ENCODE assay signal across 9 mouse cellular contexts in genomic region chr17:87948965-87949584, GRCm38 (mm10). TPM values are rescaled to one million over a fixed set of nuclear protein-coding genes. Genes with fewer than 3 reads are reported as not detected.
A peak's percentile ranks its signal among the peaks of the same experiment; 100 is the strongest.
DNase-seq lines count a peak whose midpoint lies in the region; ATAC-seq lines count a peak whose summit lies in the region.
"Had no signal": no experiment of that assay in that cellular context is flagged by ENCODE, and none has a peak within 500 bp of the region (broad histone marks: within the 10 kb centered on the region; RNA-seq: fewer than 3 reads in every experiment).

No protein-coding gene starts in this region.

- no peaks in the 10 kb centered on the region for H3K36me3 ChIP-seq in intestine, embryonic 14.5 days (ENCODE audit: control insufficient read depth, insufficient read depth, low read length)
- H3K36me3 ChIP-seq: stomach, embryonic 15.5 days had no signal

- 40% methylated on average over 16 of the region's 16 CpGs for WGBS in intestine, embryonic 14.5 days

- no peaks in the 10 kb centered on the region for H3K27me3 ChIP-seq in intestine, embryonic 14.5 days (replicated peaks; ENCODE audit: control insufficient read depth, insufficient read depth, low read length)
- H3K27me3 ChIP-seq: stomach, embryonic 15.5 days had no signal

- no peaks in the 10 kb centered on the region for H3K4me1 ChIP-seq in intestine, embryonic 14.5 days (replicated peaks; ENCODE audit: control insufficient read depth, insufficient read depth, low read length)
- H3K4me1 ChIP-seq: stomach, embryonic 15.5 days had no signal

- H3K4me2 ChIP-seq in intestine, embryonic 14.5 days (ENCODE audit: low read length) = no peak overlapping the region
- H3K4me2 ChIP-seq: stomach, embryonic 15.5 days had no signal

- H3K4me3 ChIP-seq in intestine, embryonic 14.5 days (ENCODE audit: low read depth, low read length) = no peak overlapping the region
- H3K4me3 ChIP-seq: stomach, embryonic 15.5 days had no signal

- DNase-seq in ZHBTc4 (ENCODE audit: low read depth, low spot score) = peak; percentile 90
- peak; percentile 79 for DNase-seq in cerebellum, adult 9-11 months
- peak; percentile 52 to 82 for DNase-seq in frontal cortex, postnatal 10 days (ENCODE audit: low spot score in 2 of 2)
- DNase-seq in intestine, embryonic 14.5 days (ENCODE audit: low spot score) = peak; percentile 91
- DNase-seq in left cerebral cortex, adult 8-10 months (ENCODE audit: low spot score in 2 of 2) = peak; percentile 35 to 72
- peak; percentile 82 for DNase-seq in right cerebral cortex, postnatal 25 days
- DNase-seq in urinary bladder, postnatal 4 days (ENCODE audit: low spot score in 2 of 2) = peak; percentile 65 to 83

- ATAC-seq in intestine, embryonic 14.5 days (replicated peaks; ENCODE audit: low FRiP score, low TSS enrichment, low read depth) = peak; percentile 72
- peak; percentile 100 for ATAC-seq in megakaryocyte progenitor cell, adult 5-6 weeks (replicated peaks; ENCODE audit: poor library complexity)

- no peak overlapping the region for H3K9ac ChIP-seq in intestine, embryonic 14.5 days (ENCODE audit: low read length)
- H3K9ac ChIP-seq: stomach, embryonic 15.5 days had no signal

- no peaks in the 10 kb centered on the region for H3K9me3 ChIP-seq in intestine, embryonic 14.5 days (ENCODE audit: control insufficient read depth, low read length)
- H3K9me3 ChIP-seq: stomach, embryonic 15.5 days had no signal

- no peak overlapping the region for H3K27ac ChIP-seq in intestine, embryonic 14.5 days (ENCODE audit: low read depth)
- H3K27ac ChIP-seq: stomach, embryonic 15.5 days had no signal

RNA-seq across cellular contexts. Expression of gene Msh6, which starts 25.8 kb away (rescaled TPM):
- polyA plus RNA-seq in intestine, embryonic 14.5 days (2014; fragmentation: Nextera tagmentation; extraction: Ambion mirVana) = 58.7 and 62.2 TPM in 2 replicates
- total RNA-seq in left cerebral cortex, adult 8-10 months (2022) = 10 to 100 TPM; 14.5 to 16.0 (median 15.2) TPM
- 55.5 and 57.0 TPM in 2 replicates for total RNA-seq in megakaryocyte progenitor cell, adult 5-6 weeks (2015)
- 84.1 and 114 TPM in 2 replicates for total RNA-seq in megakaryocyte progenitor cell, adult 5-6 weeks (2017)

RNA-seq across cellular contexts. Expression of gene Rpl36-ps4, which starts 28.3 kb away (rescaled TPM):
- not detected in 2 replicates for polyA plus RNA-seq in intestine, embryonic 14.5 days (2014; fragmentation: Nextera tagmentation; extraction: Ambion mirVana)
- total RNA-seq in left cerebral cortex, adult 8-10 months (2022) = not detected
- total RNA-seq in megakaryocyte progenitor cell, adult 5-6 weeks (2015) = not detected in 2 replicates
- total RNA-seq in megakaryocyte progenitor cell, adult 5-6 weeks (2017) = not detected in 2 replicates
- polyA plus RNA-seq: stomach, embryonic 15.5 days had no signal
